Mouse (Mus musculus) liver, embryonic 11.5 days (tissue): ENCODE results near the gene Foxp1. TPM values are rescaled to one million over a fixed set of nuclear protein-coding genes. Genes with fewer than 3 reads are reported as not detected.

Experiments used
- ATAC-seq: fragments of 200-750 bp; cut with Nextera tagmentation; replicated peaks from 2 replicates; pipeline ENCODE4 v1.8.0; 2017; ENCODE audit warnings: moderate number of reproducible peaks, mild to moderate bottlenecking, moderate TSS enrichment, moderate library complexity; ENCODE audit not compliant: low FRiP score
- DNase-seq: peaks from one replicate; pipeline ENCODE4 v3.0.0-alpha.2; 2017; ENCODE audit warnings: low spot score
- H3K27ac ChIP-seq: fragments of 300-500 bp; sonication (generic); 2 replicates; pipeline ENCODE4 v1.5.1; 2014; ENCODE audit warnings: mild to moderate bottlenecking, low read depth, low read length, control low read depth
- H3K27me3 ChIP-seq: fragments of 300-500 bp; sonication (generic); replicated peaks from 2 replicates; pipeline ENCODE4 v1.6.1; 2014; ENCODE audit warnings: low read length, mixed read lengths; ENCODE audit not compliant: control insufficient read depth, insufficient read depth
- H3K36me3 ChIP-seq: fragments of 300-500 bp; sonication (generic); 2 replicates; pipeline ENCODE4 v1.6.1; 2014; ENCODE audit warnings: mild to moderate bottlenecking, low read length, moderate library complexity, mixed read lengths; ENCODE audit not compliant: control insufficient read depth, insufficient read depth
- H3K4me1 ChIP-seq: fragments of 300-500 bp; sonication (generic); replicated peaks from 2 replicates; pipeline ENCODE4 v1.6.1; 2014; ENCODE audit warnings: low read length, mixed read lengths; ENCODE audit not compliant: control insufficient read depth, insufficient read depth
- H3K4me2 ChIP-seq: fragments of 300-500 bp; sonication (generic); 2 replicates; pipeline ENCODE4 v1.6.1; 2014; ENCODE audit warnings: mild to moderate bottlenecking, control low read depth, moderate library complexity
- H3K4me3 ChIP-seq: fragments of 300-500 bp; sonication (generic); 2 replicates; pipeline ENCODE4 v1.5.1; 2014; ENCODE audit warnings: low read depth, low read length, control low read depth
- H3K9ac ChIP-seq: fragments of 300-500 bp; sonication (generic); 2 replicates; pipeline ENCODE4 v1.6.1; 2014; ENCODE audit warnings: low read depth, low read length, control low read depth
- H3K9me3 ChIP-seq: fragments of 300-500 bp; sonication (generic); 2 replicates; pipeline ENCODE4 v1.6.1; 2016; ENCODE audit warnings: low read length, inconsistent platforms, mixed read lengths; ENCODE audit not compliant: control insufficient read depth
- WGBS: fragments of 180-500 bp; shearing (Covaris S2); extraction: QIAGEN DNeasy Blood & Tissue Kit; methylation state at CpG from one replicate; pipeline ENCODE4 v1.1.7; 2014; 5-methylcytosine and 5-hydroxymethylcytosine counted together
- polyA plus RNA-seq: library from polyadenylated mRNA; unstranded; fragments of >200 nt; fragmentation: Nextera tagmentation; extraction: Ambion mirVana; gene quantifications from 2 replicates; pipeline ENCODE4 v1.2.1, GENCODE M21; 2014

Foxp1 gene
- polyA plus RNA-seq, 1 experiment from 2014 or later = 62.1 TPM

DNA sequence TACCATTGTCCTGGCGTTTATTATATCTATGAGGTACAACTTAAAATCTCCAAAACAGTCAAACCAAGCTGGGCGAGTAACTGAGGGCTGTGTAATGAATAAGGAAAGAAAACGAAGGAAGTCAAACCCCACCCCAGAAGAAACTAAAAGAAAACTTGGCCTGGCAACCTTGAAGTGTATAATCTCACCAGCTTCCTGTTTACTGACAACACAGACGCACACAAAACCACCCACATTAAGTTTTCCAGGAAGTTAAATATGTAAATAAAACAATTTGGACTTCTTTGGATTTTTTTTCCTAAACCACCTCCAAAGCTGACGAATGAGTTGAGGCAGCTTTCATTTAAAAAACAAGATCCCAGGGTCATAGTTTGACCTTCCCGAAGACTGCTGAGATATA is 18.1 kb upstream of the Foxp1 start:
- Histone ChIP-seq H3K4me2 (no peak overlapping the region), H3K9ac (no peak overlapping the region), H3K27ac (no peak overlapping the region), H3K36me3 (no peaks in the 10 kb centered on the region), H3K4me3 (no peak overlapping the region), H3K9me3 (no peaks in the 10 kb centered on the region), H3K27me3 (no peaks in the 10 kb centered on the region), H3K4me1 (no peaks in the 10 kb centered on the region)
- 68% methylated on average over 6 of the region's 6 CpGs for WGBS
- ATAC-seq (no peak), DNase-seq (no peak)

DNA sequence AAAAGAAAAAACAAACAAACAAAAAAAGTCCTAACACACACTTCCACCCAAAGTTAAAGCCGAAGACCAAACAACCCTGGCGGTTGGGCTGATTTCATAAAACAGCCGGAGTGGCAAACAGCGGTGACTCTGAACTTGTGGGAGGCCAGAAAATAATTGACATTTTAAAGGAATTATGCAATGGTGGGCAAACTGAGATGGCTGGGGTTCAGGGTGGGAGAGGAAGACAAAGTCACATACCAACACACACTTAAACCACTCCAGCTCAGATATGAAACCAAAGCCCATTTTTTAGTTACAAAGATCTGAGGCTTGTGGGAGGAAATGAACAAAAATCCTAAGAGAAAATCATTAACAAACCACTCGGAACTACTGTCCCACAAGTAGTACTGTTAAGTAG is 17.6 kb upstream of the Foxp1 start:
- no peaks in the 10 kb centered on the region for H3K27me3 ChIP-seq
- H3K4me2 ChIP-seq = no peak overlapping the region
- H3K36me3 ChIP-seq = no peaks in the 10 kb centered on the region
- no peaks in the 10 kb centered on the region for H3K9me3 ChIP-seq
- H3K4me3 ChIP-seq = no peak overlapping the region
- DNase-seq (no peak), ATAC-seq (no peak)
- no peaks in the 10 kb centered on the region for H3K4me1 ChIP-seq
- 76% methylated on average over 5 of the region's 5 CpGs for WGBS
- H3K27ac ChIP-seq = no peak overlapping the region
- H3K9ac ChIP-seq = no peak overlapping the region

DNA sequence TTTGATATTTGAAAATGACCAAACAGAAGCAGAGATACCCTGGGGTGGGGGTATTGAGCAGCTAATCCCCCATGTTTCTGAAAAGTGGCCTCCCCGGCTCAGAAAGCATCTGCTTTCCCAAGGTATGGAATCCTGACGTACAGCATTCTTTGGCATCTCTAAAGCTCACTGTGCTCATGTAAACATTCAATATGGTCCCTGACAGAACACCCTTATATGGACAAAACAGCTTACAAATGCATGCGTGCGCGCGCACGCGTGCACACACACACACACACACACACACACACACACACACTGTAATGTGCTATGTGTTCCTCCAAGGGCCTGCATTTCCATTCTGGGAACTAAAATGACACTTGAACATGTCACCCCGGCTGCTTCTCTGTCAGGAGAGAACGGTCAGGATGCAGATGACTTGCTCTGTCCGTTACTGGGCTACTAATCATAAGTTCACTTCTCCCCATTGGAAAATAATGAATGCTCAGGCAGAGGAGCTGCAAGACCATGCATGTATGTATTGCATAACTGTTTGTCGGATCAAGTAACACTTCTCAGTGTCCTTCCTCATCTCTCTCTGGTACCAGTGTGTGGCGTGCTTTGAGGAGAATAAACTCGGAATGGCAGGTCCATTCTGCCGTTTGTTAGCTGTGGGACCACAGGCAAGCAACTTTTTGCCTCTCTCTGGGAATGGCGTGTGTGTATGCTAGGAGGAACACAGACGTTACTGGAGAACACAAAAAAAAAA is 15.8 kb upstream of the Foxp1 start:
- 81% methylated on average over 17 of the region's 17 CpGs for WGBS
- Histone ChIP-seq H3K27me3 (no peaks in the 10 kb centered on the region), H3K4me1 (no peaks in the 10 kb centered on the region), H3K36me3 (no peaks in the 10 kb centered on the region), H3K27ac (no peak overlapping the region), H3K9ac (no peak overlapping the region), H3K4me2 (no peak overlapping the region), H3K4me3 (no peak overlapping the region), H3K9me3 (no peaks in the 10 kb centered on the region)
- DNase-seq (no peak), ATAC-seq (no peak)

DNA sequence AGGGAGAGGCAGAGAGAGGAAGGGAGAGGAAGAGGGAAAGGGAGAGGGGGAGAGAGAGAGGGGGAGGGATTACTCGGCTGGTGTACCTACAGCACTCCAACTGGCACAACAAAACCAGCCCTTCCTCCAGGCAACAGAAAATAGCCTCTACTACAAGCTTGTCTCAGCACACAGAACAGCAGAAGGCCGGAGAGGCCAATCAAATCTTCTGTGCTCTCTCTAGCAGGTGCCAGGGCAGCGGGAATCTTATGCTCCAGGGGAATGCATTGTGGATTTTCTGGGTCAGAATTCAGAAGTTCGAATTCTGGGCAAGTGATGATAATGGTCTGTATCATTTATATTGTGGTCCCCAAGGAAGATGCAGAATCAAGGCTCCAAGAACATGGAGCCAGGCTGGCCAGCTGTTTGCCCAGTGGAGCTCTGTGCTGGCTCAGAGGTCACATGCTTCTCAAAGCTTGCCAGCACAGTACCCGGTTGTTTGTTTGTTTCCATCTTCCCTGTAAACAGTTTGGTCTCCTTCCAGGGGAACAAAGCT is 11.8 kb upstream of the Foxp1 start:
- H3K9ac ChIP-seq = no peak overlapping the region
- no peak overlapping the region for H3K4me3 ChIP-seq
- WGBS = 67% methylated on average over 5 of the region's 5 CpGs
- H3K4me2 ChIP-seq = no peak overlapping the region
- ATAC-seq = no peak
- DNase-seq = no peak
- H3K27ac ChIP-seq = no peak overlapping the region
- H3K9me3 ChIP-seq = no peaks in the 10 kb centered on the region
- H3K36me3 ChIP-seq = no peaks in the 10 kb centered on the region
- no peaks in the 10 kb centered on the region for H3K27me3 ChIP-seq
- peaks cover 4% of the 10 kb centered on the region; the same call in 1 of the 2 replicates for H3K4me1 ChIP-seq

DNA sequence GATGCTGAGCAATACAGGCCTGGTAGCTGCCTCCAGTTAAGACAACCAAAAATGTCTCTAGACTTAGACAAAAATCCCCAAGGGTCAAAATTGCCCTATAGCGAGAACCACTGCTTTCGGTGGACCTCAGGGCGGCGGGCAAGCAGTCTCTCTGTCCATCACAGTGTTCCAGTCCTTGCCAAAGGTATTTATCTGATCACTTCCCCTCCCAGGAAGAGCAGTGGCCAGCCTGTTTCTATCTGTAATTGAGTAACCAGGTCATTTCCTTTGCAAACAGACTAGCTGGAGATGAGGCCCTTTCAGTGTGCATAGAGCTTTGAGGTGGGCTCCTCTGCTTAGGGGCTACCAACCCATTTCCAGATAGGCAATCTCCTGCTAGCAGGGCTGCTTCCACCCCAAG is 9.9 kb upstream of the Foxp1 start:
- H3K36me3 ChIP-seq = no peaks in the 10 kb centered on the region; the same call in 1 of the 2 replicates
- ATAC-seq = no peak

DNA sequence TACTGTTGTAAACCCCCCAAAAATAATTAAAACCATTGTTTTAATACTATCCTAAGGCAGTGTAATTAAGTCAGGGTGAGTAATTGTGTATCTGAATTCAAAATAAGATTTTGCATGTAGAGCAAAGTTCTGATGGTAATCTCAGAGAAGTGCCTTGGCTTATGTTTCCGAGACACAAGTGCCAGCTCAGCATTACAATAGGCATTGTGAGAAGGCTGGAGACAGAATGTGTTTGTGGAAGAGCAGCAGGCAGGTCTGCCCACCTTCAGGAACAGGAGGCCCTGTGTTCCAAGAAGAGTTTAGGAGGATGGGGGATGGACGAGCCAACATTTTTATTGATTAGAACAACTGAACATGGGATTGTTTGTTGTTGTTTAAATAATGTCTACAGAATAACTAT is 6.5 kb upstream of the Foxp1 start:
- 72% methylated on average over 2 of the region's 2 CpGs for WGBS

More for the DNA sequence above, 9.9 kb upstream of the Foxp1 start:
- Histone ChIP-seq H3K4me3 (no peak overlapping the region), H3K27me3 (no peaks in the 10 kb centered on the region), H3K4me1 (peaks cover 4% of the 10 kb centered on the region; the same call in 1 of the 2 replicates), H3K4me2 (no peak overlapping the region), H3K27ac (no peak overlapping the region), H3K9ac (no peak overlapping the region), H3K9me3 (no peaks in the 10 kb centered on the region)
- WGBS = 80% methylated on average over 4 of the region's 4 CpGs
- DNase-seq = no peak

DNA sequence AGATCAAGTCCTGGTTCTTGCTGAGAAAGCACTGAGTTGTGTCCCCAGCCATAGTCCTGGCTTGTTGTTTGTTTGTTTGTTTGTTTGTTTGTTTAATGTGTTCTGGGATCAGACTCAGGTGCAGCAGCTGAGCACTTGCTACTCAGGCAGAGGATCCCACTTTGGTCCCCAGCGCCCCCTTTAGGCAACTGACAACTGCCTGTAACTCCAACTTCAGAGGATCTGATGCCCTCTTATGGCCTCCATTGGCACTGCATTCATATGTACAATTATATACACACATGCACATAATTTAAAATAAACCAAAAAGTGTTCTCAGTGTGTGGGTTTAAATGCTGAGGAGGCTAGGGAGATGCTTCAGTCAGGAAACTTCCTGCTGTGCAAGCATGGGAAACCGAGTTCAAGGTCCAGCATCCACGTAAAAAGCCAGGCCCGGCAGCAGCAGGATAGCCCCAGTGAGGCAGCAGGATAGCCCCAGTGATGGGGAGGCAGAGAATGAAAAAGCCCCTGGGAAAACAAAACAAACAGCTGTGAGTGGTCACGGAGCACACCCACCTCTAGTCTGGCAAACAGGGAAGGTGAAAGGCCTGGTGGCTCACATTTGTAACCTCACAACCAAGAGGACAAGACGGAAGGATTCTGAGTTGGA is 5.1 kb upstream of the Foxp1 start:
- no peak for ATAC-seq
- 82% methylated on average over 6 of the region's 6 CpGs for WGBS
- no peaks in the 10 kb centered on the region for H3K27me3 ChIP-seq

More for the DNA sequence above, 6.5 kb upstream of the Foxp1 start:
- H3K36me3 ChIP-seq = peaks cover 6% of the 10 kb centered on the region; the same call in 1 of the 2 replicates
- H3K4me3 ChIP-seq = no peak overlapping the region
- H3K4me2 ChIP-seq = no peak overlapping the region
- no peak overlapping the region for H3K9ac ChIP-seq
- H3K9me3 ChIP-seq = peaks cover 5% of the 10 kb centered on the region; the same call in 1 of the 2 replicates
- no peaks in the 10 kb centered on the region for H3K27me3 ChIP-seq
- peaks cover 5% of the 10 kb centered on the region; the same call in 1 of the 2 replicates for H3K4me1 ChIP-seq
- ATAC-seq (no peak), DNase-seq (no peak)
- no peak overlapping the region for H3K27ac ChIP-seq

DNA sequence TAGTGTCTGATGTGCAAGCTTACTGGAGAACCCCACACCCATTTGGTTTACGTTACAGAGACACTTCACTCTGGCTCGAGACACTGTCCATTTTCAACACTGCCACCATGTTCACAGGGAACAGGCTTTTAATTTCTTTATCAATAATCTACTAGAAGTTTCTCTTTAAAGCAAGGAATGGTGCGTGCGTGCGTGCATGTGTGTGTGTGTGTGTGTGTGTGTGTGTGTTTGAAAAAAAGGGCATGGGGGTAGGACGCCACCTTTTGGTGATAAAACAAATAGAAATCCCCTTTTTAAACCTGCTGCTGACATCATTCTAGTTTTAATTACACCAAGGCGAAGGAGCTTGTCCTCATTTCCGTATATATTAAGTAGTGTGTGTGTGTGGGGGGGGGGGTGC is 2.8 kb upstream of the Foxp1 start:
- DNase-seq = no peak
- 63% methylated on average over 8 of the region's 8 CpGs for WGBS
- peaks cover 6% of the 10 kb centered on the region; the same call in 1 of the 2 replicates for H3K36me3 ChIP-seq
- 0 out of 2 replicates have a peak, but pooled peaks cover 3% of the 10 kb centered on the region for H3K4me1 ChIP-seq
- H3K4me2 ChIP-seq = no peak overlapping the region
- no peak overlapping the region for H3K27ac ChIP-seq
- no peak overlapping the region for H3K9ac ChIP-seq
- no peak overlapping the region for H3K4me3 ChIP-seq
- H3K27me3 ChIP-seq = no peaks in the 10 kb centered on the region
- H3K9me3 ChIP-seq = peaks cover 5% of the 10 kb centered on the region; the same call in 1 of the 2 replicates
- no peak for ATAC-seq

More for the DNA sequence above, 5.1 kb upstream of the Foxp1 start:
- peaks cover 6% of the 10 kb centered on the region; the same call in 1 of the 2 replicates for H3K36me3 ChIP-seq
- H3K27ac ChIP-seq = no peak overlapping the region
- no peak overlapping the region for H3K4me3 ChIP-seq
- DNase-seq = no peak
- H3K9ac ChIP-seq = no peak overlapping the region
- peaks cover 5% of the 10 kb centered on the region; the same call in 1 of the 2 replicates for H3K9me3 ChIP-seq
- H3K4me1 ChIP-seq = peaks cover 7% of the 10 kb centered on the region; the same call in 1 of the 2 replicates
- H3K4me2 ChIP-seq = no peak overlapping the region
